ENCODE assay signal across 24 mouse cellular contexts in genomic region chr9:72902057-72902456, GRCm38 (mm10). TPM values are rescaled to one million over a fixed set of nuclear protein-coding genes. Genes with fewer than 3 reads are reported as not detected.
A peak's percentile ranks its signal among the peaks of the same experiment; 100 is the strongest.
DNase-seq lines count a peak whose midpoint lies in the region; ATAC-seq lines count a peak whose summit lies in the region.
"Had no signal": no experiment of that assay in that cellular context is flagged by ENCODE, and none has a peak within 500 bp of the region (broad histone marks: within the 10 kb centered on the region; RNA-seq: fewer than 3 reads in every experiment).

No protein-coding gene starts in this region.

- no peaks in the 10 kb centered on the region for H3K27me3 ChIP-seq in heart, embryonic 10.5 days (ENCODE audit: insufficient read depth, poor library complexity, severe bottlenecking)
- H3K27me3 ChIP-seq: embryonic facial prominence, embryonic 15.5 days; forebrain, embryonic 13.5 days; heart, embryonic 15.5 days; intestine, embryonic 15.5 days had no signal

- peaks cover 37% of the 10 kb centered on the region for H3K36me3 ChIP-seq in heart, embryonic 10.5 days
- H3K36me3 ChIP-seq: embryonic facial prominence, embryonic 15.5 days; heart, embryonic 15.5 days; intestine, embryonic 15.5 days had no signal

- DNase-seq in frontal cortex, adult 2 months (ENCODE audit: extremely low spot score in 1 of 2, low spot score in 1 of 2) = no peak
- peak; percentile 41 to 57 for DNase-seq in heart, adult 18-20 months
- DNase-seq in heart, embryonic 10.5 days (ENCODE audit: low spot score) = no peak
- DNase-seq in lung, postnatal 25 days (ENCODE audit: low spot score) = peak; percentile 16
- DNase-seq in lung, postnatal 36 days = no peak
- DNase-seq: adrenal gland, postnatal 10 days; cerebellum, adult 11 months; cerebellum, adult 8-10 months; cerebellum, postnatal 14 days; embryo, embryonic 11 days; kidney, adult 18-20 months had no signal

- H3K9me3 ChIP-seq in heart, embryonic 10.5 days = no peaks in the 10 kb centered on the region
- H3K9me3 ChIP-seq: embryonic facial prominence, embryonic 15.5 days; forebrain, embryonic 13.5 days; heart, embryonic 15.5 days; intestine, embryonic 15.5 days had no signal

- WGBS in heart, embryonic 10.5 days = 68% methylated on average over 8 of the region's 8 CpGs

- no peak overlapping the region for H3K4me3 ChIP-seq in heart, embryonic 10.5 days
- H3K4me3 ChIP-seq: embryonic facial prominence, embryonic 15.5 days; forebrain, embryonic 13.5 days; heart, embryonic 15.5 days; intestine, embryonic 15.5 days had no signal

- 0 out of 2 replicates have a peak, but pooled peaks have one; percentile 44 for ATAC-seq in frontal cortex, adult (ENCODE audit: low TSS enrichment)
- ATAC-seq in erythroblast, adult 5-6 weeks (replicated peaks; ENCODE audit: low FRiP score, poor library complexity, severe bottlenecking) = no peak
- ATAC-seq: forebrain, embryonic 13.5 days; intestine, embryonic 15.5 days had no signal

- no peak overlapping the region for H3K27ac ChIP-seq in heart, embryonic 10.5 days
- H3K27ac ChIP-seq: embryonic facial prominence, embryonic 15.5 days; forebrain, embryonic 13.5 days; heart, embryonic 15.5 days; hindbrain, embryonic 14.5 days; intestine, embryonic 15.5 days had no signal

- peaks cover 17% of the 10 kb centered on the region for H3K4me1 ChIP-seq in heart, embryonic 10.5 days
- H3K4me1 ChIP-seq: forebrain, embryonic 13.5 days; intestine, embryonic 15.5 days had no signal

RNA-seq across cellular contexts. Expression of gene Pygo1, which starts 23.4 kb away (rescaled TPM):
- polyA plus RNA-seq in frontal cortex, adult 2 months (2012; rRNA removed) = 11.3 and 13.8 TPM in 2 replicates
- total RNA-seq in heart, adult 18-20 months (2021) = 10 to 100 TPM; 13.5 to 14.9 TPM
- 1.6 and 2.2 TPM in 2 replicates for polyA plus RNA-seq in heart, embryonic 10.5 days (2016; fragmentation: Nextera tagmentation; extraction: Ambion mirVana)
- total RNA-seq in erythroblast, adult 5-6 weeks (2015; ENCODE audit: low replicate concordance) = not detected in 2 replicates
- not detected in 2 replicates for total RNA-seq in erythroblast, adult 5-6 weeks (2017; ENCODE audit: low replicate concordance)
- total RNA-seq: common myeloid progenitor, adult 5-6 weeks; hematopoietic stem cell, adult 5-6 weeks; MEL had no signal

RNA-seq across cellular contexts. Expression of gene Dyx1c1, which starts 56.5 kb away (rescaled TPM):
- 1.9 and 3.3 TPM in 2 replicates for polyA plus RNA-seq in frontal cortex, adult 2 months (2012; rRNA removed)
- total RNA-seq in heart, adult 18-20 months (2021) = under 1 TPM; 0.30 to 0.57 TPM
- 0.59 and 1.1 TPM in 2 replicates for polyA plus RNA-seq in heart, embryonic 10.5 days (2016; fragmentation: Nextera tagmentation; extraction: Ambion mirVana)
- not detected in 2 replicates for total RNA-seq in erythroblast, adult 5-6 weeks (2015; ENCODE audit: low replicate concordance)
- total RNA-seq in erythroblast, adult 5-6 weeks (2017; ENCODE audit: low replicate concordance) = not detected in 2 replicates

RNA-seq across cellular contexts. Expression of gene Gm44503, which starts 56.6 kb away (rescaled TPM):
- polyA plus RNA-seq in frontal cortex, adult 2 months (2012; rRNA removed) = not detected in 2 replicates
- total RNA-seq in heart, adult 18-20 months (2021) = not detected
- polyA plus RNA-seq in heart, embryonic 10.5 days (2016; fragmentation: Nextera tagmentation; extraction: Ambion mirVana) = not detected in 2 replicates
- not detected in 2 replicates for total RNA-seq in erythroblast, adult 5-6 weeks (2015; ENCODE audit: low replicate concordance)
- total RNA-seq in erythroblast, adult 5-6 weeks (2017; ENCODE audit: low replicate concordance) = not detected in 2 replicates
- total RNA-seq: adrenal gland, postnatal 4 days; hematopoietic stem cell, adult 5-6 weeks; MEL had no signal
- polyA plus RNA-seq: brain, embryonic 14.5 days; C2C12; embryonic facial prominence, embryonic 15.5 days; forebrain, embryonic 13.5 days; heart, embryonic 15.5 days; intestine, embryonic 15.5 days had no signal

Comparison
In these comparisons a context has a peak if more than half of its experiments do, and no peak if none do; other contexts are left out.
1. DNase-seq: peak in heart, adult 18-20 months (2 of 2) and lung, postnatal 25 days (single experiment); none in frontal cortex, adult 2 months (0 of 2), heart, embryonic 10.5 days (single experiment) and lung, postnatal 36 days (single experiment).
2. RNA of gene Pygo1, which starts 23.4 kb away (total RNA-seq): 13.5 to 14.9 TPM in heart, adult 18-20 months; not detected in erythroblast, adult 5-6 weeks; every median in the first group is over 10 times any median in the second.